Mouse (Mus musculus): ENCODE measurements around the gene Slc2a10.

GRCm38 (mm10) chr2:165510466-165510865 lies 6.9 kb downstream of the Slc2a10 start:
- TF ChIP-seq ZC3H11A (IDR thresholded peaks at IDR 0.05; ENCODE audit: borderline replicate concordance, low read depth, low read length) (no peak), ZNF384 (IDR thresholded peaks at IDR 0.05; ENCODE audit: low read depth, low read length) (no peak)

Measured in ES-E14 (cell line).